Mouse (Mus musculus) stomach, postnatal 0 days (tissue): ENCODE results near the gene Lats1.

Experiments used
- CTCF ChIP-seq: IDR thresholded peaks from 2 replicates; pipeline ENCODE4 v1.5.1; 2016; ENCODE audit warnings: antibody characterized with exemption, low read depth, mild to moderate bottlenecking, moderate library complexity
- EP300 ChIP-seq: optimal IDR thresholded peaks from 2 replicates; pipeline ENCODE3; 2016; ENCODE audit warnings: antibody characterized with exemption

GRCm38 (mm10) chr10:7715056-7715455 is 34.0 kb downstream of the Lats1 start:
- TF ChIP-seq CTCF (no peak), EP300 (no peak)
